Mouse (Mus musculus): ENCODE results near the gene Kdelr2.

Gene Kdelr2

GRCm38 (mm10) chr5:143401556-143401955, 2.1 kb upstream of the Kdelr2 start:
- no peak for DNase-seq (ENCODE audit: low spot score)

DNA sequence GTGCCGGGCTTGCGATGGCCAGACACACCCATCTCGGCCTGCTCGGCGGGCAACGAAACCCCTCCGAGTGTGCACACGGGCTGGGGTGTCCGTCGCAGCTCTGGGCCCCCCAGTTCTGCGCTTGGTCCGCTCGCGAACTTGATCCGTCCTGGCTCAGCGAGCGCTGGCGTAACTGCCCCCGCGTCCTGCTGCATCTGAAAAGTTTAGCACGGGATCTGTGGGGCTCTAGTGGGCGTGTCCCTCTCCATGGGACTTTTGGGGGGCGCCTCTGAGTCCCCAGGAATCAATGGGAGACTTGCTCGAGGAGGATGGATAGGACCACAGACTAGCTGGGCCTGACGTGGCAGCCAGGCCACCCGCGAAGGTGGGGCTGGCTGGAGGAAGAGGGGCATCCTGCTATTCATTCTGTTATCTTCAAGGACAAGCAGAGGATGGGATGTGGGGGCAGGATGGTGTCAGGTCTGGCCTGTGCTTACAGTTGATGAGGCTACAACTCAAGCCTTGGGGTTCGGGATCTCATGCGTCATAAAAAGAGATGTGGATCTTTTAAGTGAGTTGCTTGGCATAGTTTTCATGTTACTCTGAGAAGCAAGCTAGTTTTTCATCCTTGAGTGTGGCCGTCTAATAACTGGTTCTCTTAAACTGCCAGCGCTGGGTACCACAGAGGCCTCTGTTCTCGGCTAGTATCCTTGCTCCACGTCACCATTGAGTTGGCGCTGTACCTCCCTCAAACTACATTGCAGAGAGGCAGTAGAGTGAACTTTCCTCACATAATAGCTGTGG, 701 bp downstream of the Kdelr2 start:
- no peak for DNase-seq (ENCODE audit: low spot score)

DNA sequence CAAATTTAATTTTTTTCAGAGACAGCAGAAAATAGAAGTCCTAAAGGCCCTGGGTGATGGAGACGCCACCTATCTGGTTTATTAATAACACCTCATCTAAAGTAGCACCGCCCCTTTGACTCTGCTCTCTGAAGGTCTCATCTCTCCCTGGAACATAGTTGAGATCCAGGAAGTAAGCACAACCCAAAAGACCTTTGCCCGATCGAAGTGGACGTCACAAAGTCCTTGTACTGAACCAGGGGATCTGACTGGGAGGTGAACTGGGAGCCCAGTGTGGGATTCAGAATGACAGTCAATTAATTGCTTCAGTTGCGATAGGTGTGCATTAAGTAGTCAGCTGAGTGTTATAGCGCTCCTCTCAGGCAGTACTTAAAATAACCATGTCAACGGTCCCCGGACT, 1.6 kb downstream of the Kdelr2 start:
- DNase-seq (ENCODE audit: low spot score): no peak

GRCm38 (mm10) chr5:143406548-143406947, 2.9 kb downstream of the Kdelr2 start:
- DNase-seq (ENCODE audit: low spot score): no peak

GRCm38 (mm10) chr5:143409239-143409638, 5.6 kb downstream of the Kdelr2 start:
- DNase-seq (ENCODE audit: low spot score): no peak

- DNase-seq (ENCODE audit: low spot score): no peak
Observed at GRCm38 (mm10) chr5:143410841-143411395, 7.3 kb downstream of the Kdelr2 start.

GRCm38 (mm10) chr5:143421484-143421883, 17.8 kb downstream of the Kdelr2 start:
- no peak for DNase-seq (ENCODE audit: low spot score)

DNA sequence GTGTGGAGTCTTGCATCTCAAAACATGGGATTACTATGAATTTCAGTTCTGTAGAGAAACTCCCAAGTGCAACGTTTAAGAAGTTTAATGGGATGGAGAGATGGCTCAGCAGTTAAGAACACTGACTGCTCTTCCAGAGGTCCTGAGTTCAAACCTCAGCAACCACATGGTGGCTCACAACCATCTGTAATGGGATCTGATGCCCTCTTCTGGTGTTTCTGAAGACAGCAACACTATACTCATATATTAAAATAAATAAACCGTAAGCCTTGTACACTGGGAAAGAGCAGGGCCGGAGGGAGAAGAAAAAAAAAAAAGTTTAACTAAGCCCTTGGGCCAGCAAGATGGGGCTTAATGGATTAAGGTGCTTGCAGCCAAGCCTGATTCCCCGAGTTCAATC, 19.4 kb downstream of the Kdelr2 start:
- no peak for DNase-seq (ENCODE audit: low spot score)

GRCm38 (mm10) chr5:143423899-143424519, 20.4 kb downstream of the Kdelr2 start:
- DNase-seq (ENCODE audit: low spot score): peak; percentile 38

DNA sequence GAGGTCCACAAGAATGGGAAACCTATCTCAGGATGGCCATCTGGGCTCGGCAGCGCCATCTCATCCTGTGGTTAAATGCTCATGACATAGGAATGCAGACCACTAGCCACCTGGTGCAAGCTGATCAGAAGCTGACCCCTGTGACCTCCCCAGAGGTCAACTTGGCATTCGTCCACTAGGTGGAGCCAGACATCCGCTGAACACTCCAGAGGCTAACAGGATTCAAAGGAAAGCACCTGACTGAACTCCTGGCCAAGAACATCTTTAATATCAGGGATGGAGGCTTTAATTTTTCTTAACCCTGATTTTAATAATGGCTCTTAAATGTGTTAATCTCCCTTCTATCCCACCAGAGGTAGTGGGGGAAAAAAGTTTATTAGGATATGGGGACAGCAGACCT, 30.8 kb downstream of the Kdelr2 start:
- DNase-seq (ENCODE audit: low spot score): peak; percentile 70

DNA sequence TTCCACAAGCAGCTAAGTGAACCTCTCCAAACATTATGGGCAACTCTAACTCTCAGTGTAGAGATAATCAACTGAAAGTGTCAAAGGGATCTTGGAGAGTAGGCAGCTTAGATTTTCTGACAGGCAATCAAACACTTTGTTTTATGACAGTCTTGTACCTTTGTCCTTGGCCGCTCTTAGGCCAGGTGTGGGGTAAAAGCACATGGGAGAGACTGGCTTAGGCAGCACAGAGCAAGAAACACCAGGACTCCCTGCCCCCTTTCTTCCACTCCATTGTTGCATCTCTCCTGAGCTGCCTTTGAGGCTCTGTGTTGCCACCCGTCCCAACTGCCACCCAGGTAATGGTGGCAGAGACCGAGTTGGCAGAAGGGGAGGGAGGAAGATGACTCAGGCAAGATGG, 37.7 kb downstream of the Kdelr2 start:
- no peak for DNase-seq (ENCODE audit: low spot score)

DNA sequence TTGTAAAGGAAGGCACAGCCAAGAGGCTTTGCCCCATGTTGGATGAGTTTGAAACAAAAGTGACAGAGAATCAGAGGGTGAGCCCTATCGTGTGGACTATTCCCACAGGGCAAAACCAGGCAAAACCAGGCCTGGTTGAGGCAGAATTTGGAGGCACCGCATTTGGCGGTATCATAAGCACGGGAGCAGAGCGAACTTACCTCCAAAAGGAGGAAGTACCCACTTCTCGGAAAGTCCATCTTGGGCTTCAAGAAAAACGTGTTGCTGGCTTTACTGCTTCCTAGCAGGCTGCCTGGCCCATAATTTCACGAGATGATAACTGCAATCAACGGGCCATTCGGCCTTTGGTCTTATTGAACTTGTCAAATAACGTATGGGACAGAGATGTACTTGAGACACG, 38.1 kb downstream of the Kdelr2 start:
- no peak for DNase-seq (ENCODE audit: low spot score)

DNA sequence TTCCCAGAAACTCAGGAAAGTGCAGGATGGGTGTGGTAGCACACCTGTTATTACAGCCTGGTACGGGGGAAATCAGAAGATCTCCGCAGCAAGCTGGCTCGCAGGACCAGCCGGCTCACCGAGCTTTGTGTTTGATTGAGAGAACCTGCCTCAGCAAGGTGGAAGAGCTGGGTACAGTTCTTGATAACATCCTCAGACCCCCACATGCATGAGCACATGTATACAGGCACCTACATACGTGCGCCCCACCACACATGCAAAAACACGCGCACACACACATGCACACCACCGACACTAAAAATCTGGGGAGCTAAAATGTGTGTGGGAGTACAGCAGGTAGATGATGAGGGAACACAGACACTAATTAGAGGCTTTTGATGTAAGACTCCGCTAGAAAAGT, 60.0 kb downstream of the Kdelr2 start:
- no peak for DNase-seq (ENCODE audit: low spot score)

DNA sequence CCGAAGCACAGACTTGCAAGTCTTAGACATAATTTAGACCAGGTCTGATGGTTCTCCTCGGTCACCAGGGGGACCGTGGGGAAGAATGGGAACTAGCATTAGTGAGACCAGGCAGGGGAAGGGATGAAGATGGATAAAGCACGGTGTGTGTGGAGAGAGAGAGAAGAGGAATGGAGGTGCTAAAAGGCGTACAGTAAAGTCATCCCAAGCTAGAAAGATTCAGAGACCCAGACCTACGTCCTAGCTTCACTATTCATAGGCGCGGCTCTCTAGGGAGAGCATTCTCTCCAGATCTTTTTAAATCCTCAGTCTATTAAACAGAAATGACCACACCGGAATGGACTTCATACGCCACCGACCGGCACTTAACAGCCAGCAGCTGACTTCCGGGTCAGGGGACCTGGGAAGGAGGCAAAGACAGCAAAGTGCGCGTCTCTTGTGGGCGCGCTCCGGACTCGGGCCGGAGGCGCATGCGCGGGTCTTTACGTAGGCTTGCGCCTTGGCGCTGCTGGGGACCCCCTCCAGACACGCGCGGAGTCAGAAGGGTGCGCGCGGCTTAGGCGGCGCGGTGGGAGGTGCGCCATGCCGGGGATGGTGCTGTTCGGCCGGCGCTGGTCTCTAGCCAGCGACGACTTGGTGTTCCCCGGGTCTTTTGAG, 60.6 kb downstream of the Kdelr2 start, which contains the start of gene Daglb:
Daglb (plus strand) TSS at position 485 of the 657 bp plus-strand sequence.
- DNase-seq (ENCODE audit: low spot score): peak; percentile 76

- no peak for DNase-seq (ENCODE audit: low spot score)
Observed at GRCm38 (mm10) chr5:143464757-143465118, 61.1 kb downstream of the Kdelr2 start.

DNA sequence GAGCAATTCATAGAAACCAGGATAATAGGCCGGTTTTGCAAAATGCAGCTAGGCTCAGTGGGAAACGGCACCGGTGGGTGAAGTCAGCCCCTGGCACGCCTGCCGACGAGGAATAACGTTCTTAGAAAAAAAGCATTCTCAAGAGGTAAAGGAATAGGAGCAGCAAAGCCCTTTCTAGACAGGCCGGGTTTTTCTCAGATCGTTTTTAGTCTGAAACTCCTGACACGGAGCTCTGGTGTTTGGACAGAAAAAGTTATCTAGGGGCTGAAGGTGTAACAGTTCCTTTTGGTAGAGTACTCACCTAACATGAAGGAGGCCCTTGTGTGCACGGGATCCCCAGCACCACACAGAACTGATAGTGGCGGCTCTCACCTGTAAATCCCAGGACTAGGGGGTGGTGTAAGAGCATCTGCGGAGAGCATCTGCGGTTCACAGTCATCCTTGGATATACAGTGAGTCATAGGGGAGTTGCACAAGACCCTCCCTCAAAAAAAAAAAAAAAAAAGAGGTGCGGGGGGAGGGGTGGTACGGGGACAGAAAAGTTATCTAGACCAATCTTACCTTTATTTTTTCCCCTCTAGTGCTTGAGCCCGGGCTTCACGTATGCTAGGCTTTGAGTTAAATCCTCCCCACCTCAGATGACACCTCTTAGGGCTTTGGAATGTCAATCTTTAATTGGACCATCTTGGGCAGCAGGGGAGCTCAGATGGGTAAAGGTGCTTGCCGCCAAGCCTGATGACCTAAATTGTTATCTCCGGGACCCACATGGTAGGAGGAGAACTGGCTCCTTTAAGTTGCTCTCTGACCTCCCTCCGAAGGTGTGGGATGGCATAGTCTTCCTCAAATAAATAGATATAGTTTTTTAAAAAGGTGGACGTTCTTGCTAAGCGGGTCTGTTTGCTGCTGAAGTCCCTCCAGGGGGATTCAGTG, 61.8 kb downstream of the Kdelr2 start:
- no peak for DNase-seq (ENCODE audit: low spot score)

DNA sequence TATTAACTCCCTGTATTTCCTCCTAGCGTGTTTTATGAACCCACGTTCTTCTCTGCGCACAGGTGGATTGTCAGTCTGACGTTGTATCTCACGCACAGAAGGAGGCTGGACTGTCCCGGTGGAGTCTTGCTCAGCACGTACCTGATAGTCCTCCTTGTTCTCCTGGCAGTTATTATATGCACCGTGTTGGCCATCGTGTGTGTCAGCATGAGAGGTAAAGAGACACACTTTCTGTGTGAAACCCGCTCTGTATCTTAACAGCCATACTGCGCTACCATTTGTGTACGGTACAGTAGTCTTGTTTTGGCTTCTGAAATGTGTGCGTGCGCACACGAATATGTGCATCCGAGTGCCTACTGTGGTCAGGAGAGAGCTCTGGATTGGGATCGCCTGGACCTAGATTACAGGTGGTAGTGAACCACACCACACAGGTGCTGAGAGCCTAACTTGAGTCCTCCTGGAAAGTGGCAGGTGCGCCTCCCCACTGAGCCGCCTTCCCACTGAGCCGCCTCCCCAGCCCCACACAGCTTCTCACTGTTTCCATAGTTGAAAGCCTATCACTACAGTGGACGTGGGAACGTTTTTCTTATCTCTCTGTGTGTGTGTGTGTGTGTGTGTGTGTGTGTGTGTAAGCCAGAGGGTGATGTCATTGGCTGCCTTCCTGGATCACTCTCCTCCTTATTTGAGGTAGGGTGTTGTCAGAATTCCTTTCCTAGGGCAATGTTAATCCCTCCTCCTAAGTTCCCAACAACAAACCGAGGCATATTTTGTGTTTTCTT, 63.4 kb downstream of the Kdelr2 start:
- DNase-seq (ENCODE audit: low spot score): no peak

DNA sequence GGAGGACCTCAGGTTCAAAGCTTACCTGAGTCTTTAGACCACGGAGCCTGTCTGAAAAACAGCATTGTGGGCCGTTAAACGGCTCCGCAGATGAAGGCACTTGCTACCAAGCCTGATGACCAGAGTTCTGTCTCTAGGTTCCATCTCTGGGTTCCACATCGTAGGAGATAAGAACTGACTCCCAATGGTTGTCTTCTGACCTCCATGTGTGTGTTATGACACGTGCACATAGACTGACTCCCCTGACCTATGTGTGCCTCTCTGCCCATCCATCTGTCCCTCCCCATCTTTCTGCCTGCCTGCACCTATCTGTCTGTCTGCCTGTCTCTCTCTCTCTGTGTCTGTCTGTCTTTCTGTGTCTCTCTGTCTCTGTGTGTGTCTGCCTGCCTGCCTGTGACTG, 64.3 kb downstream of the Kdelr2 start:
- DNase-seq (ENCODE audit: low spot score): no peak

DNA sequence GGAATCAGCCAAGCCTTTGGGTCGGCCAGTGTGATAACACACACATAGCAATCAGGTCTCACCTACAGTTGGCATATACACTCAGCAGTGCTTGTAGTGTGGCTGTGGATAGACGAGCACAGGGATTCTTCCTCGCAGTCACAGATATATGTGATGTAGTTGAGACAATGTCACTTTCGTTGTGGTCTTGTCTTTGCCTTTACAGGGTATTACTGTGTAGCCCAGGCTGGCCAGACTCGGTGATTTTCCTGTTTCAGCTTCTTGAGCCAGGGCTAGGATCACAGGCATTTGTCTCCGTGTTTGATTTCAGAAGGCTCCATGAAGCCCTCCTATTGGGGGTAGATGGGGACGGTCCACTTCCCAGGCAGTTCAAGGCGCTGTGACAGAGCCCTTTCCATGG, 66.0 kb downstream of the Kdelr2 start:
- no peak for DNase-seq (ENCODE audit: low spot score)

DNA sequence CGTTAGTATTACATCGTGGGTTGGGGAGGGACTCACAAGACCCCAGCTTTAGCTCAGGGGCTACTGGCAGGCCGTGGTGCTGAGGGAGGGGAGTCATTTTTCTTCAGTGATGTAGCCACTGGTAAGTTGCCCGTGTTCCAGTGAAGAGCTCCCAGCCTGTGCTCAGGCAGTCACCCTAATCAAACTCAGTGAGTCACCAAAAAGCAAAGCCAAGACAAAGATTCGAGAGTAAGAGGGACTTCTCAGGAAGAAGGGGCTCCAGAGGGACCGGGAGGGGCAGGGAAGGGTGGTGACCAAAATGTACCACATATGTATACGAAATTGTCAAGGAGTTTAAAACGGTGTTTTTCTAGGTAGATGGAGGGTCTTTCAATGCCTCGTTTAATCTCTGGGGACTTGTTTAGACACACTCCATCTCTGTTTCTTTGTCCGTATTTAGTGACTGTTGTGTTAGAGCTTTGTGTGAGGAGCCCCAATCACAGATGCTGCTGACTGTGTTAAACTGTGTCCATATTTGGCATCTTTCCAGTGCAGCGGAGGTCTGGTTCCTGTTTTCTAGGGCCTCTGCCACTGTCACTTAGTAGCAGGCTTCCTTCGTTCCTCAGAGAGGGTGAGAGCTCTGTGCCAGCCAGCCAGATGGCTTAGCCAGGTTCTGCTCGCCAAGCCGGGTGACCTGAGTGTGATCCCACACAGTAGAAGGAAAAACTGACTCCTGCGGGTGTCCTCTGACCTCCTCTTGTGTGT, 67.0 kb downstream of the Kdelr2 start:
- DNase-seq (ENCODE audit: low spot score): no peak

All from spleen, adult 12 weeks (tissue).